Mouse (Mus musculus) midbrain, embryonic 11.5 days (tissue): ENCODE measurements around the gene Foxd4. TPM values are rescaled to one million over a fixed set of nuclear protein-coding genes. Genes with fewer than 3 reads are reported as not detected.
A peak's percentile ranks its signal among the peaks of the same experiment; 100 is the strongest.
"Not testable (repeated sequence)": the region's sequence is repeated elsewhere in the genome, so short reads cannot be mapped to it uniquely, and the experiment has no call there.

Source experiments
- ATAC-seq: fragments of 200-750 bp; cut with Nextera tagmentation; 2 replicates; pipeline ENCODE4 v1.8.0; 2017; ENCODE audit warnings: moderate TSS enrichment, moderate library complexity; ENCODE audit not compliant: low FRiP score
- DNase-seq: peaks from one replicate; pipeline ENCODE4 v3.0.0; 2015; ENCODE audit warnings: low spot score; ENCODE audit errors: missing footprints
- H3K27ac ChIP-seq: fragments of 300-500 bp; sonication (generic); 2 replicates; pipeline ENCODE4 v1.5.1; 2014; ENCODE audit warnings: low read depth, low read length
- H3K27me3 ChIP-seq: fragments of 300-500 bp; sonication (generic); 2 replicates; pipeline ENCODE4 v1.6.1; 2014; ENCODE audit warnings: mild to moderate bottlenecking, low read length, moderate library complexity, mixed read lengths; ENCODE audit not compliant: control insufficient read depth, insufficient read depth
- H3K36me3 ChIP-seq: fragments of 300-500 bp; sonication (generic); 2 replicates; pipeline ENCODE4 v1.6.1; 2014; ENCODE audit warnings: mild to moderate bottlenecking, low read length, moderate library complexity, mixed read lengths; ENCODE audit not compliant: control insufficient read depth, insufficient read depth
- H3K4me1 ChIP-seq: fragments of 300-500 bp; sonication (generic); 2 replicates; pipeline ENCODE4 v1.6.1; 2014; ENCODE audit warnings: low read length; ENCODE audit not compliant: control insufficient read depth, insufficient read depth
- H3K4me2 ChIP-seq: fragments of 300-500 bp; sonication (generic); 2 replicates; pipeline ENCODE4 v1.6.1; 2014; ENCODE audit warnings: mild to moderate bottlenecking, moderate library complexity
- H3K4me3 ChIP-seq: fragments of 300-500 bp; sonication (generic); 2 replicates; pipeline ENCODE4 v1.5.1; 2014; ENCODE audit warnings: low read depth, low read length
- H3K9ac ChIP-seq: fragments of 300-500 bp; sonication (generic); 2 replicates; pipeline ENCODE4 v1.6.1; 2014; ENCODE audit warnings: low read length
- H3K9me3 ChIP-seq: fragments of 300-500 bp; sonication (generic); 2 replicates; pipeline ENCODE4 v1.6.1; 2016; ENCODE audit warnings: low read length; ENCODE audit not compliant: control insufficient read depth
- WGBS: fragments of 180-500 bp; shearing (Covaris S2); extraction: QIAGEN DNeasy Blood & Tissue Kit; methylation state at CpG from one replicate; pipeline ENCODE4 v1.1.7; 2014; 5-methylcytosine and 5-hydroxymethylcytosine counted together
- polyA plus RNA-seq: library from polyadenylated mRNA; unstranded; fragments of >200 nt; fragmentation: Nextera tagmentation; extraction: Ambion mirVana; gene quantifications from 2 replicates; pipeline ENCODE4 v1.2.1, GENCODE M21; 2014

Foxd4 gene
- polyA plus RNA-seq, 1 experiment from 2014 or later: 0.87 TPM

GRCm38 (mm10) chr19:24885504-24885903 is 15.5 kb downstream of the Foxd4 start:
- DNase-seq (peak; percentile 96), ATAC-seq (peak; percentile 27; the same call in 1 of the 2 replicates)
- H3K27ac ChIP-seq: no peak overlapping the region
- no peak overlapping the region for H3K4me3 ChIP-seq
- 17% methylated on average over 5 of the region's 5 CpGs for WGBS
- H3K36me3 ChIP-seq: no peaks in the 10 kb centered on the region
- peaks cover 2% of the 10 kb centered on the region; the same call in 1 of the 2 replicates for H3K27me3 ChIP-seq
- H3K4me2 ChIP-seq: no peak overlapping the region
- no peaks in the 10 kb centered on the region for H3K9me3 ChIP-seq
- H3K4me1 ChIP-seq: peaks cover 3% of the 10 kb centered on the region; the same call in 1 of the 2 replicates
- H3K9ac ChIP-seq: no peak overlapping the region

GRCm38 (mm10) chr19:24881237-24881636 is 19.8 kb downstream of the Foxd4 start:
- Histone ChIP-seq H3K4me1 (peaks cover 3% of the 10 kb centered on the region; the same call in 1 of the 2 replicates), H3K9me3 (no peaks in the 10 kb centered on the region; the same call in 1 of the 2 replicates), H3K27ac (no peak overlapping the region), H3K9ac (no peak overlapping the region), H3K4me3 (no peak overlapping the region), H3K27me3 (peaks cover 2% of the 10 kb centered on the region; the same call in 1 of the 2 replicates), H3K4me2 (no peak overlapping the region), H3K36me3 (no peaks in the 10 kb centered on the region)
- DNase-seq (no peak), ATAC-seq (no peak)
- WGBS: 71% methylated on average over 4 of the region's 4 CpGs

- not testable (repeated sequence) for H3K9ac ChIP-seq, H3K27me3 ChIP-seq, H3K9me3 ChIP-seq, H3K4me3 ChIP-seq, H3K4me2 ChIP-seq, DNase-seq, ATAC-seq, H3K36me3 ChIP-seq, H3K4me1 ChIP-seq, H3K27ac ChIP-seq
- 89% methylated on average over 23 of the region's 26 CpGs for WGBS
Measured at GRCm38 (mm10) chr19:24875129-24875870, 25.7 kb downstream of the Foxd4 start, which contains the start of gene Gm10053. Gene Gm10053 (plus strand): TSS chr19:24875686.

GRCm38 (mm10) chr19:24873873-24874272 is 27.1 kb downstream of the Foxd4 start:
- Histone ChIP-seq H3K9me3 (no peaks in the 10 kb centered on the region; the same call in 1 of the 2 replicates), H3K4me1 (no peaks in the 10 kb centered on the region), H3K27me3 (no peaks in the 10 kb centered on the region), H3K4me3 (no peak overlapping the region), H3K9ac (no peak overlapping the region), H3K27ac (no peak overlapping the region), H3K36me3 (no peaks in the 10 kb centered on the region), H3K4me2 (no peak overlapping the region)
- WGBS: 77% methylated on average over 2 of the region's 2 CpGs
- DNase-seq (no peak), ATAC-seq (no peak)

GRCm38 (mm10) chr19:24871037-24871635 is 29.9 kb downstream of the Foxd4 start:
- Histone ChIP-seq H3K9ac (peak overlapping the region; percentile 31; the same call in 1 of the 2 replicates), H3K4me3 (peak overlapping the region; percentile 9; the same call in 1 of the 2 replicates), H3K9me3 (no peaks in the 10 kb centered on the region), H3K27ac (no peak overlapping the region), H3K36me3 (no peaks in the 10 kb centered on the region), H3K4me1 (no peaks in the 10 kb centered on the region), H3K4me2 (peak overlapping the region; percentile 35), H3K27me3 (no peaks in the 10 kb centered on the region)
- WGBS: 26% methylated on average over 18 of the region's 18 CpGs
- peak; percentile 99 for DNase-seq
- peak; percentile 67 for ATAC-seq

- no peak for DNase-seq
- WGBS: 88% methylated on average over 9 of the region's 9 CpGs
- H3K9ac ChIP-seq: no peak overlapping the region
- H3K27ac ChIP-seq: no peak overlapping the region
- peaks cover 13% of the 10 kb centered on the region for H3K27me3 ChIP-seq
- no peak for ATAC-seq
- no peak overlapping the region for H3K4me2 ChIP-seq
- H3K4me1 ChIP-seq: peaks cover 3% of the 10 kb centered on the region; the same call in 1 of the 2 replicates
- H3K36me3 ChIP-seq: no peaks in the 10 kb centered on the region
- no peaks in the 10 kb centered on the region for H3K9me3 ChIP-seq
- H3K4me3 ChIP-seq: no peak overlapping the region
Measured at GRCm38 (mm10) chr19:24865436-24865835, 35.6 kb downstream of the Foxd4 start.

- Histone ChIP-seq H3K9me3 (no peaks in the 10 kb centered on the region), H3K27ac (no peak within 1 kb of the TSS), H3K36me3 (no peaks in the 10 kb centered on the region), H3K4me2 (peak within 1 kb of the TSS; percentile 51), H3K4me3 (peak within 1 kb of the TSS; percentile 39), H3K9ac (peak within 1 kb of the TSS; percentile 51), H3K4me1 (peaks cover 3% of the 10 kb centered on the region; the same call in 1 of the 2 replicates), H3K27me3 (peaks cover 13% of the 10 kb centered on the region)
- ATAC-seq (0 out of 2 replicates have a peak, but pooled peaks have one; percentile 50), DNase-seq (peak; percentile 93)
- 1% methylated on average over 39 of the region's 39 CpGs for WGBS
Measured at GRCm38 (mm10) chr19:24861612-24862451, 39.2 kb downstream of the Foxd4 start, which contains the start of gene Pgm5. Gene Pgm5 (minus strand): TSS chr19:24861855.

GRCm38 (mm10) chr19:24861276-24861611 is 39.8 kb downstream of the Foxd4 start:
- DNase-seq: no peak
- 22% methylated on average over 13 of the region's 13 CpGs for WGBS
- peak overlapping the region; percentile 51 for H3K4me2 ChIP-seq
- H3K4me1 ChIP-seq: peaks cover 3% of the 10 kb centered on the region; the same call in 1 of the 2 replicates
- H3K36me3 ChIP-seq: no peaks in the 10 kb centered on the region
- peaks cover 13% of the 10 kb centered on the region for H3K27me3 ChIP-seq
- peak overlapping the region; percentile 51 for H3K9ac ChIP-seq
- H3K4me3 ChIP-seq: peak overlapping the region; percentile 39
- H3K9me3 ChIP-seq: no peaks in the 10 kb centered on the region
- no peak for ATAC-seq
- H3K27ac ChIP-seq: no peak overlapping the region
